Mouse (Mus musculus) cerebellum, postnatal 25 days (tissue): ENCODE measurements at regions not wholly inside any gene's neighbourhood (a gene's known extent, or its start where the extent isn't known, plus 50 kb on each side); places are given as distances from the start of the nearest gene placed in this dataset.
A peak's percentile ranks its signal among the peaks of the same experiment; 100 is the strongest.

Experiments used
- DNase-seq, 2 experiments: peaks; one replicate each; pipeline ENCODE4 v3.0.0; 2021; ENCODE audit warnings: mixed read lengths in 2 of 2

GRCm38 (mm10) chr13:83730713-83731480 lies 227.1 kb downstream of the Mef2c start:
- DNase-seq: peak; percentile 94

GRCm38 (mm10) chr13:83731481-83732006 lies 227.7 kb downstream of the Mef2c start:
- DNase-seq: peak in 1 of 2 experiments; percentile 79

- peak; percentile 75 to 81 for DNase-seq
Observed at GRCm38 (mm10) chr13:83732283-83733121, 228.7 kb downstream of the Mef2c start.

GRCm38 (mm10) chr13:83733231-83733990 lies 229.6 kb downstream of the Mef2c start:
- peak; percentile 59 to 76 for DNase-seq

- peak in 1 of 2 experiments; percentile 14 for DNase-seq
Observed at GRCm38 (mm10) chr13:83733991-83734610, 230.3 kb downstream of the Mef2c start.

GRCm38 (mm10) chr13:83734656-83735055 lies 230.8 kb downstream of the Mef2c start:
- no peak for DNase-seq

GRCm38 (mm10) chr13:83735101-83735500 lies 231.3 kb downstream of the Mef2c start:
- no peak for DNase-seq

GRCm38 (mm10) chr13:83735631-83736475 lies 232.0 kb downstream of the Mef2c start:
- peak; percentile 38 to 43 for DNase-seq

- DNase-seq: peak in 1 of 2 experiments; percentile 29
Observed at GRCm38 (mm10) chr13:83737031-83737825, 233.4 kb downstream of the Mef2c start.

GRCm38 (mm10) chr13:83737826-83738527 lies 234.1 kb downstream of the Mef2c start:
- peak; percentile 69 to 78 for DNase-seq

GRCm38 (mm10) chr13:83738528-83738981 lies 234.7 kb downstream of the Mef2c start:
- DNase-seq: peak; percentile 71 to 73

GRCm38 (mm10) chr13:83739131-83739530 lies 235.3 kb downstream of the Mef2c start:
- DNase-seq: no peak

- peak; percentile 66 to 73 for DNase-seq
Observed at GRCm38 (mm10) chr13:83739541-83740061, 235.8 kb downstream of the Mef2c start.

- DNase-seq: no peak
Observed at GRCm38 (mm10) chr13:83740101-83740500, 236.3 kb downstream of the Mef2c start.

- peak; percentile 26 to 31 for DNase-seq
Observed at GRCm38 (mm10) chr13:83740771-83741170, 236.9 kb downstream of the Mef2c start.

- DNase-seq: peak; percentile 28 to 34
Observed at GRCm38 (mm10) chr13:83741591-83742021, 237.8 kb downstream of the Mef2c start.

- DNase-seq: no peak
Observed at GRCm38 (mm10) chr13:83742102-83742501, 238.3 kb downstream of the Mef2c start.

- no peak for DNase-seq
Observed at GRCm38 (mm10) chr13:83742546-83742945, 238.7 kb downstream of the Mef2c start.

GRCm38 (mm10) chr13:83743381-83743780 lies 239.5 kb downstream of the Mef2c start:
- no peak for DNase-seq
